Mouse (Mus musculus) heart, embryonic 12.5 days (tissue): Measurements from ENCODE around the gene Spon1. TPM values are rescaled to one million over a fixed set of nuclear protein-coding genes. Genes with fewer than 3 reads are reported as not detected.
A peak's percentile ranks its signal among the peaks of the same experiment; 100 is the strongest.

Experiments used
- ATAC-seq: fragments of 200-750 bp; cut with Nextera tagmentation; 2 replicates; pipeline ENCODE4 v1.8.0; 2017; ENCODE audit warnings: moderate TSS enrichment, moderate library complexity; ENCODE audit not compliant: insufficient number of reproducible peaks, low FRiP score
- H3K27ac ChIP-seq: fragments of 300-500 bp; sonication (generic); 2 replicates; pipeline ENCODE4 v1.5.1; 2016; ENCODE audit warnings: mild to moderate bottlenecking, moderate library complexity; ENCODE audit not compliant: poor library complexity, severe bottlenecking
- H3K27me3 ChIP-seq: fragments of 300-500 bp; sonication (generic); replicated peaks from 2 replicates; pipeline ENCODE4 v1.6.1; 2016; ENCODE audit warnings: mild to moderate bottlenecking, moderate library complexity
- H3K36me3 ChIP-seq: fragments of 300-500 bp; sonication (generic); 2 replicates; pipeline ENCODE4 v1.6.1; 2016; ENCODE audit warnings: mild to moderate bottlenecking, moderate library complexity
- H3K4me1 ChIP-seq: fragments of 300-500 bp; sonication (generic); replicated peaks from 2 replicates; pipeline ENCODE4 v1.6.1; 2016; ENCODE audit warnings: mild to moderate bottlenecking
- H3K4me2 ChIP-seq: fragments of 300-500 bp; sonication (generic); 2 replicates; pipeline ENCODE4 v1.6.1; 2016; ENCODE audit warnings: mild to moderate bottlenecking, moderate library complexity
- H3K4me3 ChIP-seq: fragments of 300-500 bp; sonication (generic); 2 replicates; pipeline ENCODE4 v1.5.1; 2016; ENCODE audit warnings: mild to moderate bottlenecking
- H3K9ac ChIP-seq: fragments of 300-500 bp; sonication (generic); 2 replicates; pipeline ENCODE4 v1.6.1; 2016; ENCODE audit warnings: mild to moderate bottlenecking, moderate library complexity
- H3K9me3 ChIP-seq: fragments of 300-500 bp; sonication (generic); replicated peaks from 2 replicates; pipeline ENCODE4 v1.6.1; 2016; ENCODE audit warnings: mild to moderate bottlenecking, moderate library complexity
- WGBS: fragments of 180-500 bp; shearing (Covaris S2); methylation state at CpG from one replicate; pipeline ENCODE4 v1.1.7; 2016; 5-methylcytosine and 5-hydroxymethylcytosine counted together
- polyA plus RNA-seq: library from polyadenylated mRNA; unstranded; fragments of >200 nt; fragmentation: Nextera tagmentation; extraction: Ambion mirVana; gene quantifications from 2 replicates; pipeline ENCODE4 v1.2.1, GENCODE M21; 2016

Gene Spon1
- polyA plus RNA-seq, 1 experiment from 2014 or later, result 99.8 TPM

DNA sequence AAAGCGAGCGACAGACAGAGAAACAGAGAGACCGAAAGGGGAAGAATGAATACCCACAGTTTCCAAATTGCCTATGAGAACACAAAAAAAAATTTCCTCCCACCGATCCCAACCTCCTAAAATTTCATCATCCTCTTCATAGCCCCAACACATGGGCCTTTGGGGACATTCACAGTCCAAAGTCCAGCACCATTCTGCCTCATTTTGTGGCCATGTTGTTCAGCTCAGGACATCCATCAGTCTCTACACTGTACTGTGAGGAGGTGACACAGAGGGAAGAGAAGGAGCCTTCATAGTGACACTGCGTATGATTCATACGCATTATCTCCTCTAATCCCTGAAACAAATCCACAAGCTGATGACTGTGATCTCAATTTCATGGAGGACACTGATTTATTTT lies 12.7 kb downstream of the Spon1 start:
- Histone ChIP-seq H3K9me3 (no peaks in the 10 kb centered on the region), H3K9ac (no peak overlapping the region), H3K27me3 (no peaks in the 10 kb centered on the region), H3K4me2 (no peak overlapping the region), H3K36me3 (peaks cover 7% of the 10 kb centered on the region; the same call in 1 of the 2 replicates), H3K4me3 (no peak overlapping the region), H3K4me1 (peaks cover 24% of the 10 kb centered on the region), H3K27ac (no peak overlapping the region)
- WGBS, result 90% methylated on average over 6 of the region's 6 CpGs
- no peak for ATAC-seq

GRCm38 (mm10) chr7:113780286-113780685 lies 14.5 kb downstream of the Spon1 start:
- H3K9ac ChIP-seq, result no peak overlapping the region
- peaks cover 4% of the 10 kb centered on the region; the same call in 1 of the 2 replicates for H3K36me3 ChIP-seq
- H3K9me3 ChIP-seq, result no peaks in the 10 kb centered on the region
- no peak for ATAC-seq
- no peak overlapping the region for H3K4me3 ChIP-seq
- H3K4me2 ChIP-seq, result no peak overlapping the region
- H3K27ac ChIP-seq, result no peak overlapping the region
- H3K27me3 ChIP-seq, result no peaks in the 10 kb centered on the region
- WGBS, result 81% methylated on average over 5 of the region's 5 CpGs
- peaks cover 10% of the 10 kb centered on the region; the same call in 1 of the 2 replicates for H3K4me1 ChIP-seq

DNA sequence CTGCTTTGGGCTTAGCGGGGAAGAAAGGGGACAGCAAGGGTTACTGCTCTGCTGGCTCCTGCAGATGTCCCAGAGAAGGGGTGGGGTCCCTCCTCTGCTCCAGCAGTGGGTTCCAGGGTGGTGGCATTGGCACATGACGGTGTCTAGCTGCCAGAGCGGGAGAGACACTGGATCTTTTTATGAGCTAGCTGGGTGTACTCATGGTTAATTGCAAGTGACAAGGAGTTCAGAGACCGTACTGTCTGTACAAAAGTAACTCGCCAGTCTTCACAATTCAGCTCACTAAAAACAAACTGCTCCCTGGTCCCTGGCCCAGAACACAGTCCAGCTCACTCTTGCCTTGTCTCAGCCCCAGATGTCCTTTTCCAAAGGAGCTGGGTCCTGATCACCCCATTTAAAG lies 26.2 kb downstream of the Spon1 start:
- no peak for ATAC-seq
- Histone ChIP-seq H3K36me3 (peaks cover 26% of the 10 kb centered on the region), H3K9ac (no peak overlapping the region), H3K27ac (peak overlapping the region; percentile 37; the same call in 1 of the 2 replicates), H3K4me1 (peaks cover 49% of the 10 kb centered on the region), H3K9me3 (0 out of 2 replicates have a peak, but pooled peaks cover 6% of the 10 kb centered on the region), H3K4me3 (no peak overlapping the region), H3K27me3 (no peaks in the 10 kb centered on the region), H3K4me2 (no peak overlapping the region)
- 49% methylated on average over 5 of the region's 5 CpGs for WGBS

- H3K4me3 ChIP-seq, result no peak overlapping the region
- no peak for ATAC-seq
- H3K4me2 ChIP-seq, result no peak overlapping the region
- H3K9me3 ChIP-seq, result 0 out of 2 replicates have a peak, but pooled peaks cover 6% of the 10 kb centered on the region
- H3K27ac ChIP-seq, result no peak overlapping the region
- peaks cover 26% of the 10 kb centered on the region for H3K36me3 ChIP-seq
- WGBS, result 65% methylated on average over 3 of the region's 3 CpGs
- H3K27me3 ChIP-seq, result no peaks in the 10 kb centered on the region
- H3K9ac ChIP-seq, result no peak overlapping the region
- H3K4me1 ChIP-seq, result peaks cover 43% of the 10 kb centered on the region
Measured at GRCm38 (mm10) chr7:113792871-113793270, 27.1 kb downstream of the Spon1 start.

GRCm38 (mm10) chr7:113795209-113795608 lies 29.4 kb downstream of the Spon1 start:
- Histone ChIP-seq H3K4me1 (peaks cover 31% of the 10 kb centered on the region), H3K27me3 (no peaks in the 10 kb centered on the region), H3K27ac (peak overlapping the region; percentile 60), H3K9me3 (0 out of 2 replicates have a peak, but pooled peaks cover 6% of the 10 kb centered on the region), H3K4me2 (no peak overlapping the region), H3K9ac (no peak overlapping the region), H3K4me3 (no peak overlapping the region), H3K36me3 (peaks cover 11% of the 10 kb centered on the region)
- ATAC-seq, result peak; percentile 6; the same call in 1 of the 2 replicates
- 25% methylated on average over 5 of the region's 5 CpGs for WGBS

- no peak overlapping the region for H3K4me2 ChIP-seq
- ATAC-seq, result no peak
- H3K27me3 ChIP-seq, result no peaks in the 10 kb centered on the region
- 0 out of 2 replicates have a peak, but pooled peaks cover 6% of the 10 kb centered on the region for H3K9me3 ChIP-seq
- H3K36me3 ChIP-seq, result peaks cover 8% of the 10 kb centered on the region
- no peak overlapping the region for H3K27ac ChIP-seq
- no peak overlapping the region for H3K9ac ChIP-seq
- no peak overlapping the region for H3K4me3 ChIP-seq
- H3K4me1 ChIP-seq, result peaks cover 24% of the 10 kb centered on the region
- 75% methylated on average over 4 of the region's 4 CpGs for WGBS
Measured at GRCm38 (mm10) chr7:113797134-113797533, 31.3 kb downstream of the Spon1 start.

GRCm38 (mm10) chr7:113798605-113799255 lies 32.9 kb downstream of the Spon1 start:
- no peak overlapping the region for H3K4me2 ChIP-seq
- H3K27ac ChIP-seq, result no peak overlapping the region
- H3K4me3 ChIP-seq, result no peak overlapping the region
- H3K9me3 ChIP-seq, result 0 out of 2 replicates have a peak, but pooled peaks cover 6% of the 10 kb centered on the region
- H3K9ac ChIP-seq, result no peak overlapping the region
- peaks cover 5% of the 10 kb centered on the region for H3K36me3 ChIP-seq
- no peak for ATAC-seq
- H3K4me1 ChIP-seq, result peaks cover 20% of the 10 kb centered on the region
- H3K27me3 ChIP-seq, result no peaks in the 10 kb centered on the region
- 82% methylated on average over 6 of the region's 6 CpGs for WGBS

DNA sequence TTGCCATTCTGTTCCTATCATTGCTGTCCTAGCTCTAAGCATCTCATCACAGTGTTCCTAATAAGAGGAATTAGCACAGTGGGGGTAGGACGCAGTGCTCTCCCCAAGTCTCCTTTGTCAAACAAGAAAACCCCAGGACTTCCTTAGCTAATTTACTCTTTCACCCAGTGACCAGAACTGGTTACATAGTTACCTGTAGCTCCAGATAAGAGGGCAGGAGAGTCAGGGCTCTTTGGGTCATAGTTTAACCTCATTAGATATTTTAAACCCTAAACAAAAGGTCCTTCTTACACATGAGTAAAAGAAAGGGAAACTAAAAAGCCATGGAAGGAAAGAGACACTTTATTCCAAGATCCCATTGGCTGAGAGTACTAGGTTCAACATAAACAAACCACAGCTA lies 44.0 kb downstream of the Spon1 start:
- no peak for ATAC-seq
- Histone ChIP-seq H3K9me3 (no peaks in the 10 kb centered on the region), H3K27ac (no peak overlapping the region), H3K36me3 (no peaks in the 10 kb centered on the region), H3K4me1 (peaks cover 17% of the 10 kb centered on the region), H3K9ac (no peak overlapping the region), H3K4me2 (no peak overlapping the region), H3K27me3 (no peaks in the 10 kb centered on the region), H3K4me3 (no peak overlapping the region)
- 74% methylated on average over 1 of the region's 1 CpGs for WGBS

GRCm38 (mm10) chr7:113811376-113812158 lies 45.8 kb downstream of the Spon1 start:
- Histone ChIP-seq H3K36me3 (no peaks in the 10 kb centered on the region), H3K4me1 (peaks cover 29% of the 10 kb centered on the region), H3K27me3 (no peaks in the 10 kb centered on the region), H3K9ac (no peak overlapping the region), H3K27ac (peak overlapping the region; percentile 51), H3K4me3 (no peak overlapping the region), H3K9me3 (no peaks in the 10 kb centered on the region), H3K4me2 (no peak overlapping the region)
- ATAC-seq, result peak; percentile 15; the same call in 1 of the 2 replicates
- 64% methylated on average over 10 of the region's 10 CpGs for WGBS

GRCm38 (mm10) chr7:113814101-113814779 lies 48.4 kb downstream of the Spon1 start:
- Histone ChIP-seq H3K36me3 (no peaks in the 10 kb centered on the region), H3K27me3 (no peaks in the 10 kb centered on the region), H3K9me3 (no peaks in the 10 kb centered on the region), H3K4me1 (peaks cover 48% of the 10 kb centered on the region), H3K4me2 (no peak overlapping the region), H3K27ac (no peak overlapping the region), H3K9ac (no peak overlapping the region), H3K4me3 (no peak overlapping the region)
- no peak for ATAC-seq
- WGBS, result 91% methylated on average over 10 of the region's 10 CpGs

DNA sequence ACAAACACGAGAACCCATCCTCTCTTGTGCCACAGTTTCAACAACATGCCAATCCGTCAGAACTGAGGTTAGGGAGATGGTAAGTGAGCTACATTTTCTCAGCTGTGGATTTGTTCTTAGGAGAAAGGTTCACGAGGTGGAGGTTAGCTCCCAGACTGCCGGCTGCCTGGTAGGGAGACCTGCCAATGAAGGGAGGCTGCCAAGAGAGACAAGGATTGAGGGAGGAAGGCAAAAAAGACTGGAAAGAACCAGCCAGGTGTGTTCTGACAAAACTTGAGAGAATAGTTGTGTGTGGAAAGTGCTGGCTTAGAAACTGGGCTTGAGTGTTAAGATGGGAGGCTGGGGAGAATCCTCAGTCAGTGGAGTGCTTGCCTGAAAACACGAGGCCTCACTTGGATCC lies 49.9 kb downstream of the Spon1 start:
- 64% methylated on average over 5 of the region's 5 CpGs for WGBS
- no peaks in the 10 kb centered on the region for H3K9me3 ChIP-seq
- 0 out of 2 replicates have a peak overlapping the region, but pooled peaks have one; percentile 8 for H3K27ac ChIP-seq
- no peak overlapping the region for H3K4me2 ChIP-seq
- no peak overlapping the region for H3K4me3 ChIP-seq
- peaks cover 62% of the 10 kb centered on the region for H3K4me1 ChIP-seq
- no peak for ATAC-seq
- H3K27me3 ChIP-seq, result no peaks in the 10 kb centered on the region
- H3K36me3 ChIP-seq, result no peaks in the 10 kb centered on the region
- H3K9ac ChIP-seq, result no peak overlapping the region
